Mouse (Mus musculus) urinary bladder, adult 2 months (tissue): ENCODE results near the gene Serpina11. TPM values are rescaled to one million over a fixed set of nuclear protein-coding genes. Genes with fewer than 3 reads are reported as not detected.

Source experiments
- DNase-seq: peaks from one replicate; pipeline ENCODE4 v3.0.0; 2022; ENCODE audit warnings: low spot score
- polyA plus RNA-seq: library from polyadenylated mRNA; depleted of rRNA; stranded (reverse); fragments of >200 nt; gene quantifications from 2 replicates; pipeline ENCODE4 v1.2.3, GENCODE M21; 2012; rRNA removed

The Serpina11 gene
- polyA plus RNA-seq: not detected in 2 replicates

- no peak for DNase-seq
Observed at GRCm38 (mm10) chr12:103989857-103990256, at the start of gene Serpina11. Serpina11 (minus strand) TSS chr12:103989957.

- DNase-seq: no peak
Observed at GRCm38 (mm10) chr12:104038181-104038580, 48.4 kb upstream of the Serpina11 start.

- no peak for DNase-seq
Observed at GRCm38 (mm10) chr12:104033752-104034151, 44.0 kb upstream of the Serpina11 start.

DNA sequence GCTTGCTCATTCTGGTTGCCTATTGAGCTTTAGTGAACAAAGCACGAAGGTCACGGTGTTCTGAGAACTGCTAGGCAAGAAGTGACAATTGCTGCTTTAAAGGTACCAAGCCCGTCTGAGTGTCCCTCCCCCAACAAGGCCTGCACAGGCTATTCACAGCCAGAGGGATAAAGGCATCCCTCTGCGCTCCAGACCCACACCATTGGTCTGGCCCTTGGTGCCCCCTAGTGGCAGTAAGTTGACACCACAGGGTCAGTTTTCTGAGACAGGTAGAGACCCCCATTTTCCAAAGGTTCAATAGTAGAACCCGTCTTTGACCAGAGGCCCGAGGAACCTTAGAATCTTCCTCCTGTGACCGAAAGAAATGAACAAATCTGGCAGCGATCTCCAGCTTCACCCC lies 40.2 kb upstream of the Serpina11 start:
- peak; percentile 27 for DNase-seq

- DNase-seq: no peak
Observed at GRCm38 (mm10) chr12:104015280-104015679, 25.5 kb upstream of the Serpina11 start.

GRCm38 (mm10) chr12:104013620-104014019 lies 23.9 kb upstream of the Serpina11 start, which contains the start of gene Serpina9:
Serpina9 (minus strand) TSS chr12:104013755.
- DNase-seq: no peak

GRCm38 (mm10) chr12:104004689-104005088 lies 14.9 kb upstream of the Serpina11 start:
- no peak for DNase-seq

DNA sequence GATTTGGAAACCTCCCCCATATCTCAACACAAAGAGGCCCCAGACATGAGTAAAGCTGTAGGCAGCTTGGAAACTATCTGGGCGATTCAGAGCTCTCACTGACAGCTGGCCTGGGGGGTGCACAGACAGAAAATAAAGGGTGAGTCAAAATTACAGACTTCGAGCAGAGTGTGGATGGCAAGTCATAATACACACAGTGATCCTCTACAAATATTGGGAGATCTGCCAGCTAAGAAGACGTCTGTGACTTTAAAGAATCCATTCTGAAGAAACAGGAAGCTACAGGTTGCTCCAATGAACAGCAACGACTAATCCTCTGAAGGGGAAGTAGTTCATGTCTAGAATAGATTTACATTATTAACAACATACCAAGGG lies 13.5 kb upstream of the Serpina11 start:
- DNase-seq: no peak

DNA sequence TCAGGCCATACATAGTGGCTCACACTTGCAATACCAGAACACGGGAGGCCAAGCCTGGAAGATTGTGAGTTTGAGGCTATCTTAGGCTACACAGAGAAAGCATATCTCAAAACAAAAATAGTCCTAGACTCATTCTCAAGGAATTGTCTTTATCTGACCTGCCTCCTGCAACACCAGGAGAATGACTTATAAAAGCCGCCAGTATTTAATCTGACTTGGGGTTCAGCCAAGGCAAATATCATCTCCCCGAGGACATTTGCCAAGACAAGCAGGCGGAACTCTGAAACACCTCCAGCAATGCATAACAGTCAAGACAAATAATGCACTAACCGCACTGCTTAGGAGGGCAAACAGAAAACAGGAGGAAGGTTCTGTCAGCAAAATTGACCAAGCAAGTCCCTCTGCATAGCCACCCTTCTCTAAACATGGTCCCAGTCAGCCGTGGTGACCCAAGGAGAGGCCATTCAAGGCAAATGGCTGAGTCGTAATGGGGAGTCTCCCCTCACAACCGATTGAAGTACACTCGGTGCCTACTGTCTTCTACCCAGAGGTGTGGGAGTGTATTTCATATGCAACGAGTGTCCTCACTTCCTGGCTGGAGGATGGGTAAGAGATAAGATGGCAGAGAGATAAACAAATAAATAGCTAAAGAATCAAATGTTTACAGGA lies 12.9 kb upstream of the Serpina11 start:
- peak; percentile 36 for DNase-seq

GRCm38 (mm10) chr12:104000594-104000993 lies 10.8 kb upstream of the Serpina11 start:
- DNase-seq: no peak

GRCm38 (mm10) chr12:103999611-104000010 lies 9.9 kb upstream of the Serpina11 start:
- DNase-seq: no peak

DNA sequence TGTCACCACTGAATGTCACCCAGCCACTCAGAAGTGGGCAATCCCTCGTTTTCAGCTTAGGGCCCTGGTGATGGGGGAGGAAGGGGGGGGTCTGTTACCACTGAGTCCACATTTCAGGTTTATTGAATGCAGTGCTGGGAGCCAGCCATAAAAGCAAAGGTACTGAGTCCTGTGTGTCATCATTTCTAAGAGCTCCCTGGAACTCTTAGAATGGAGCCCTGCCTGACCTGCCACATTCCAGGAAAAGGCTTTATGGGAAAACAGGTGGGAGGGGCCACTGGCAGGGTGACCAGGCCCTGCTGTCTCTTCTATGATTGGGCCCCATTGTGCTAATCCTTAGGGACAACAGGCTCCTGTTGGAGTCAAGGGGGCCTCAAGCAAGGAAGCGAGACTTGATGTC lies 6.8 kb upstream of the Serpina11 start:
- no peak for DNase-seq

- DNase-seq: peak; percentile 35
Observed at GRCm38 (mm10) chr12:103995292-103996072, 5.7 kb upstream of the Serpina11 start.

DNA sequence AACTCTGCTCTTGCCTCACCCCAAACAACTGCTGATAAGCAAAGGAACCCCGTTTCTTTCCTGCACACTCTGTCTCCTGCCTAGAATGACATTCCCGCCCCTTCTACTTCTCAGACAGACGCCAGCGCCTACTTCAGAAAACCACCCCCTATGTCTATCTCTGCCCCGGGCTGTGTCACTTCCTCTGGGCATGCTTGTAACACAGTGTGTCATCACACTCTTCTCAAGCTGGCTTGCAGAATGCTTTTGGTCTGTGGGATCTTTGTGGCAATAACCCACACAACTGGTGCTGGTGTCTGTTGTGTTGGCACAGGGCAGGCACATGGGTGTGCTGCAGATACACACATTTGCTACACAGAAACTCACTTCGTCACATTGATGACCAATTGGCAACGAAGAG lies 3.2 kb upstream of the Serpina11 start:
- no peak for DNase-seq

GRCm38 (mm10) chr12:103989514-103989767 lies 316 bp downstream of the Serpina11 start:
- DNase-seq: no peak

DNA sequence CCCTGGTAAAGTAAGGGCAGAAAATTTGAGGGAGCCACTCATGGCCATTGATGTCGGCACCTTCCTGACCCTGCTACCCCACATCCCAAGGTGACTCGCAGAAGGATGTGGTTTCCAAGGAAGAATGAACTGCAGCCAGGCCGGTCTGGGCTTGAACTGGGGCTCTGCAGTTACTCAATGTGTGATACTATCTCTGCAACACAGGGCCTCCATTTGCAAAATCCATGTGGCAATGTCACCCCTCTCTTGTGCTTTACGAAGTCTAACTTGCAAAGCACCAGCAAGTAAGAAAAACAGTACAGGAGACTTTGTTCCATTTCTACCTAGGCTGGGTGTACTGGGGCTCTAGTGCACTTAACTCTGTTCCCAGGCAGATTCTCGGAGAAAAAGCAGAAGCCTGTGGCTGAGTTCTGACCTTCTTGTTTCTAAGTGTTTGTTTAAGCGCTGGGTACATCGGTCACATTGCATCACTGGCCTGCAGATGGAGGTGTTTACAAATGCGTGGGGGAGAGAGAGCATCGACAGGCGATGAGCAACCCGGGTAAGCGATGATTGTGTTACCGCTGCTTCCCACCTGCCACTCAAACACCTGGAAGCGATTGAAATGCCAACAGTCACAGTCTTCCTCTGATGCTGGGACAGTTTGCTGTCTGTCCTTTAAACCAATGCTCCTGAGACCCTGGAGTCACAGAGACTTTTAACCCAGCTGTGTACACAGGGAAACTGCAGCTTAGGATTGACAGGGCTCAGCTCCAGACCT lies 823 bp downstream of the Serpina11 start:
- no peak for DNase-seq

- no peak for DNase-seq
Observed at GRCm38 (mm10) chr12:103985868-103986267, 3.9 kb downstream of the Serpina11 start.

DNA sequence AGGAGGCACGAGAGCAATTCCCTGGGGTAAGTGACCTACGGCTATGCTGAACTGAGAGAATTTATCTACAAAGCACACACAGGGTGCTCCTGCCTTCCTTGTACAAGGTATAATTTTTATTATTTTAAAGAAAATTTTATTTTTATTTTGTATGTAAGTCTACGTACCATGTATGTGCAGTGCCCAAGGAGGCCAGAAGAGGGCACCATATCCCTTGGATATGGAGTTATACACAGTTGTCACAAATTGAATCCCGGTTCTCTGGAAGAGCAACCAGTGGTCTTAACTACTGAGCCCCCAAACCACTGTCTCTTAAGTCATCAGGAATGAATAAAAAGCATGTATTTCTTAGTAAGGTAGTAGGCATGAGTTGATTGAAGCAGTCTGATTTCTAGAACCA lies 4.8 kb downstream of the Serpina11 start:
- no peak for DNase-seq

DNA sequence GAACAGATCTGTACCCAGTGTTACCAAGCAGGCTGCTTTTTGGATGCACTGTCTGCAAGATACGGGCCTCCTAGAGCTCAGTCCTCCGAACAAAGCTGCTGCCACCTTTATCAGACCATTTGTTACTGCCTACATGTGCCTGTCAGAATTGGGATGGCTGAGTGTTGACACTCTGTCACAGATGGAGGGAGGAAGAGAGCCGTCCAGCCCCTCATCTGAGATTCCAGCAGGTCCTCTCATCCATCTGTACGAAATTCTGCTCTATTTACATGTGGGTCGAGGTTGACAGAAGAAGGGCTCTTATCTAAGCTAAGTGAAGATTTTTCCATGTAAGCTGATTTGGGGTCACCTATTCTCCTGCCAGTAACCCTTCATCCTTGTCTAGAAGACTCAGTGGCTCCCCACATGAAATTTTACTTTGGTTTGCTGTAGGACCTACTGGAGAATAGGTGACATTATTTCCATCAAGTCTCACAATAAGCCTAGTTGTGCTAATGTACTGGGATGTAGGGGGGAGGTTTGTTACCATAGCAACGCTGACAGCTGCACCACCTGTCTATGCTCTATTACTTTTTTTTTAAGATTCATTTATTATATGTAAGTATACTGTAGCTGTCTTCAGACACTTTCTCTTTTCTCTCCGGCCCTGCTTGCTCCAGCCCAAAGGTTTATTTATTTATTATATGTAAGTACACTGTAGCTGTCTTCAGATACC lies 8.0 kb downstream of the Serpina11 start:
- DNase-seq: no peak

GRCm38 (mm10) chr12:103978294-103978693 lies 11.5 kb downstream of the Serpina11 start:
- DNase-seq: no peak

DNA sequence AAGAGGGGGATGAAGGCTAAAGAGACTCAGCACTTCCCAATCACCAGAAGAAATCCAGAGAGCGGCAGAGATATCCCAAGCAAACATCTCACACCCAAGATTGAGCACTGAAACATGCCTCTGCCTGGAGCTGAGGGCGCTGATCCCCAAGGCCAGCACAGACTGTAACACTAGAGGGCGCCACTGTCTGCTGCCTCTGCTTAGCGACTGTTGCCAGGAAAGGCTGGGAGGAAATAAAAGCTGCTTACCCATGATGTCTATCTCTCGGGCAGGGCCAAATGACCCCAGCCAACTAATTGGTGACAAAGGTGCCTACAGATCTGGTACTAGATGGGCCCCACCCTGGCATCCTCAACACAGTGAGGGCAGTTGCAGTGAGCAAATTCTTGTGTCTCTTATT lies 11.9 kb downstream of the Serpina11 start:
- peak; percentile 31 for DNase-seq

DNA sequence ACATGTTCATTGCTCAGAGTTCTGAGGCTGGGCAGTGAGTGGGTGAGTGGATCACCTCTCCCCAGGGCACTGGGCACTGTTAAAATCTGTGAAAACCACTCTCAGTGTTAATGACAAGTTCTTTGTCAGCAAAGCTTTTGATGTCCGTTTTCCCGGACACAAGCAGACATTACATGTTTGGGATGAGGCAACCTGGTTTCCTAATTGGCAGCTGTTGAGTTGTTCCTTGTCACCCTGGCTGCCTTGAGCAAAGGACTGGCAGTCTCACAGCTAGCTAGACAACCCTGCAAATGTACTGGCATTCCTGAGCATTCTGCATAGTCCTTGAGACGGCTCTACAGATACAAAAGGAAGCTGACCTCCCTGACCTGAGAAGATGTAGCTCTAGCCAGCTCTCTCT lies 12.7 kb downstream of the Serpina11 start:
- DNase-seq: no peak
